Mouse (Mus musculus): ENCODE data around the gene Nxph3.
"Not testable (repeated sequence)": the region's sequence is repeated elsewhere in the genome, so short reads cannot be mapped to it uniquely, and the experiment has no call there.

DNA sequence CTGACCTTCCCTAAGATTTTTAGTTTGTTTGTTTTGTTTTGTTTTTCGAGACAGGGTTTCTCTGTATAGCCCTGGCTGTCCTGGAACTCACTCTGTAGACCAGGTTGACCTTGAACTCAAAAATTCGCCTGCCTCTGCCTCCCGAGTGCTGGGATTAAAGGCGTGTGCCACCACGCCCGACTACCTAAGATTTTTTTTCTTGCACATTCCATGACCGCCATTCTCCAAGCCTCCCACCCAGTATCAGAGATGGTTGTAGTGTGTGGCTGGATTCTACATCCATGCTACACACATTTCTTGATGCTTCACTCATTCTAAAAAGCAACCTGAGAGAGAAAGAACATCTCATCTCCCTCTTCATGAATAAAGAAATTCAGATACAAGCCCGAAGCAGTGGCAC lies 12.5 kb downstream of the Nxph3 start:
- not testable (repeated sequence) for TF ChIP-seq EP300, CTCF (IDR thresholded peaks at IDR 0.05; ENCODE audit: low read depth)

Data from liver, postnatal 0 days (tissue).